Mouse (Mus musculus) limb, embryonic 15.5 days (tissue): Measurements from ENCODE around the gene Slc25a23. TPM values are rescaled to one million over a fixed set of nuclear protein-coding genes. Genes with fewer than 3 reads are reported as not detected.

ENCODE experiments used
- ATAC-seq: fragments of 200-750 bp; cut with Nextera tagmentation; 2 replicates; pipeline ENCODE4 v1.8.0; 2017; ENCODE audit warnings: low read depth, moderate TSS enrichment; ENCODE audit not compliant: insufficient number of reproducible peaks, low FRiP score, low TSS enrichment
- H3K27ac ChIP-seq: fragments of 300-500 bp; sonication (generic); 2 replicates; pipeline ENCODE4 v1.5.1; 2015; ENCODE audit warnings: moderate library complexity, mild to moderate bottlenecking, inconsistent platforms
- H3K27me3 ChIP-seq: fragments of 300-500 bp; sonication (generic); 2 replicates; pipeline ENCODE4 v1.6.1; 2015; ENCODE audit warnings: inconsistent platforms
- H3K36me3 ChIP-seq: fragments of 300-500 bp; sonication (generic); 2 replicates; pipeline ENCODE4 v1.6.1; 2015; ENCODE audit warnings: inconsistent platforms
- H3K4me1 ChIP-seq: fragments of 300-500 bp; sonication (generic); 2 replicates; pipeline ENCODE4 v1.6.1; 2015; ENCODE audit warnings: inconsistent platforms
- H3K4me2 ChIP-seq: fragments of 300-500 bp; sonication (generic); 2 replicates; pipeline ENCODE4 v1.6.1; 2015; ENCODE audit warnings: mild to moderate bottlenecking, inconsistent platforms
- H3K4me3 ChIP-seq: fragments of 300-500 bp; sonication (generic); 2 replicates; pipeline ENCODE4 v1.5.1; 2015; ENCODE audit warnings: mild to moderate bottlenecking, inconsistent platforms
- H3K9ac ChIP-seq: fragments of 300-500 bp; sonication (generic); 2 replicates; pipeline ENCODE4 v1.6.1; 2015; ENCODE audit warnings: inconsistent platforms
- H3K9me3 ChIP-seq: fragments of 300-500 bp; sonication (generic); 2 replicates; pipeline ENCODE4 v1.6.1; 2016; ENCODE audit warnings: inconsistent platforms
- WGBS: fragments of 180-500 bp; shearing (Covaris S2); methylation state at CpG from one replicate; pipeline ENCODE4 v1.1.7; 2015; 5-methylcytosine and 5-hydroxymethylcytosine counted together
- polyA plus RNA-seq: library from polyadenylated mRNA; unstranded; fragments of >200 nt; fragmentation: Nextera tagmentation; extraction: Ambion mirVana; gene quantifications from 2 replicates; pipeline ENCODE4 v1.2.1, GENCODE M21; 2015

Slc25a23 gene
- polyA plus RNA-seq, 1 experiment from 2014 or later: 5.7 TPM

DNA sequence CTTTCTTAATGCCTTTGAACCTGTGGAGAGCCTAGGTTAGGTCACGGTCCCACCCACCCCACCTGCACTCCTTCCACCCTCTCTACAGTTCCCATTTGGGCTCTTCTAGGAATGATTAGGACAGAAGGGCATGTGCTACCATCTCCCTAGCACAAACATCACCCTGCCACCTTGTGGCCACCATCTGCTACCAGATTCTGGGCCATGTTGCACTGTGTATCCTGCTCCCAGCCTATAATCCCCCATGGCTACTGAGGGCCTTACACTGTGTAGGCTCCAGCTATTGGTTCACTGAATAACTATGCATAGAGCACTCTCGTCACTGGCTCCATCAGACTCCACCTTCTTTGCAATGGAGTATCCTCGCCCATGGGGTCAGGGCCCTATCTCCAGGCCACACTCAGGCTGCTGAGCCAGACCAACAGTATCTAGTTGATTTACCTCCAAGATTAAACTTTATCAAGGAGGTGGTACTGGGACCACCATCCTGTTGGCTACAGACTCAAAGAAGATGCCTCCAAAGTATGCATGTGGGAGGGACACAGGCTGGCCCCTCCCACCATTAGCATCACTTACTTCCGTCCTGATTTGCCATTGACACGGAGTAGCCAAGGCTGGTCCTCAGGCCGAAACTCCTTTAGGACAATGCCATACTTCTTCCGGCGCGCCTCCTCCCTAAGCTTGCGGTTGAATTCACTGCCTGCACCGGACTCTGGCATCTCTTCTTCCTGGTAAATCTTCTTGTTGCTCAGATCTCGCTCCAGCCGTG is 52.3 kb downstream of the Slc25a23 start:
- ATAC-seq: no peak
- Histone ChIP-seq H3K27ac (no peak overlapping the region; the same call in 1 of the 2 replicates), H3K9ac (no peak overlapping the region), H3K4me3 (no peak overlapping the region), H3K36me3 (peaks cover 66% of the 10 kb centered on the region), H3K9me3 (no peaks in the 10 kb centered on the region), H3K27me3 (no peaks in the 10 kb centered on the region), H3K4me1 (peaks cover 15% of the 10 kb centered on the region), H3K4me2 (no peak overlapping the region)
- 96% methylated on average over 13 of the region's 13 CpGs for WGBS

DNA sequence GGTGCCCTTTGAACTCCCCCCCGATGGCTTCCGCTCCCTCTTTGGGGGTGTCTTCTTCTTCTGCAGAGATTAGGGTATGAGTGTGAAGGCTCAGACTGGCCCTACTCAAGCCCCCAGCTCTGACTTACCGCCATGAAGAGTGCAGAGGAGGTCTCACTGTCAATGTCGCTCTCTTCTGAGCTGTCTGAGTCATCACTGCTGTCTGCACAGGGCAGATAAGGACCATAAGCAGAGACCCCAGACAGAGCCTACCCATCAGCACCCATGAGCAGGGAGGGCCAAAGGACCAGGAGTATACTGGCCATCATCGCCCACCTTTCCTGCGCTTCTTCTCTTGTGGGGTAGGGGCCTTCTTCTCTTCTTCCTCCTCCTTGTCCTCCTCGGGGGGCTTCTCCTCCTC is 55.7 kb downstream of the Slc25a23 start:
- Histone ChIP-seq H3K36me3 (peaks cover 79% of the 10 kb centered on the region), H3K4me3 (no peak overlapping the region), H3K4me2 (no peak overlapping the region), H3K27me3 (no peaks in the 10 kb centered on the region), H3K9ac (no peak overlapping the region), H3K4me1 (no peaks in the 10 kb centered on the region), H3K27ac (no peak overlapping the region), H3K9me3 (no peaks in the 10 kb centered on the region)
- WGBS: 90% methylated on average over 7 of the region's 7 CpGs
- no peak for ATAC-seq

DNA sequence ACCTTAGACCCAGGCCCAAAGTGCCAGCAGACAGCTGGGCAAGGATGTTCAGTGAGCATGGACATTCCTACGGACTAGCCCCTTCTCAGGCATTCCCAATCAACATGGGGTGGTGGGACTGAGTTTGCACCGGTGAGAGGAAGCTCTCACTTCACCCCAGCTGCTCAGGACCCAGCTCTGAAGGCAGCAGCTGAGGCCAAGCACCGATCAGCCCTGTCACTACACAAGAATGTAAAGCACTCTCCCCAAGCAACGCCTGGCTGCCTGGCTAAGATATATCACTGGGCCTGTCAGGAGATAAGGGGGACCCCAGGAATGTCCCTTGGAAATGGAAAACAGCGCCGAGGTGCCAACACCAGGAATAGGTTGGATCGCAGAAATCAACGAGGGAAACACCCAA is 58.4 kb downstream of the Slc25a23 start:
- Histone ChIP-seq H3K4me3 (no peak overlapping the region), H3K9ac (no peak overlapping the region), H3K27ac (peak overlapping the region; percentile 27; the same call in 1 of the 2 replicates), H3K27me3 (no peaks in the 10 kb centered on the region), H3K36me3 (peaks cover 67% of the 10 kb centered on the region), H3K4me1 (peaks cover 10% of the 10 kb centered on the region), H3K9me3 (no peaks in the 10 kb centered on the region), H3K4me2 (no peak overlapping the region)
- no peak for ATAC-seq
- WGBS: 59% methylated on average over 8 of the region's 8 CpGs

DNA sequence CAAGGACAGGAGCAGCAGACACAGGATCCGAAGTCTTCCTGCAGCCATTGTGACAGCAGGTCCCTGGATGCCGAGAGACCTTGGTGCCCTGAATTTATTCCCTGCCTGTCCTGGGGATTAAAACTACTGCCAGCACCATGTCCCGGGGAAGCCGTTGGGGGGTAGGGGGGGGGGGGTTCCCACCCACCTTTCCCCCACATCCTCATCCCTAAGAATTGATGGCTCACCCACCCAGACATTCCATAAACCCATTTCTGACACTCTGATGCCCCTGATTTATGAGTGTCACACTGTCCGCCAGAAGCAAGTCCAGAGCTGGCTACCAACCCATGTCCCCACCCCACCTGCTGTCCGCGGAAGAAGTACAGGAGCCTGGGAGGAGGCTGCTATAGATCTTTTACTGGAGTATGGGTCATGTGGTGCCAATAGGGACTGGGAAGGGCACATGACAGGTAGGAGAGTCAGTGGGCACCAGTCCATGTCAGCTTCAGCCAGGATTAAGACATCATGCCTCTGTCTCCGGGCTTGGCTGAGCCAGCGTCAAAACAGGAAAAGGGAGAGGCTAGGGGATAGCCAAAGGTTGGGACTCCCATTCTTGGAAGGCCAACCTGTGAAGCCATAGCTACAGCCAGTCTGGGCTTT is 59.6 kb downstream of the Slc25a23 start, which contains the start of gene Pspn:
Gene Pspn (minus strand): TSS at position 51 of the 642 bp plus-strand sequence.
- no peak within 1 kb of the TSS for H3K4me3 ChIP-seq
- ATAC-seq: no peak
- H3K27me3 ChIP-seq: no peaks in the 10 kb centered on the region
- peaks cover 10% of the 10 kb centered on the region for H3K4me1 ChIP-seq
- peaks cover 67% of the 10 kb centered on the region for H3K36me3 ChIP-seq
- no peaks in the 10 kb centered on the region for H3K9me3 ChIP-seq
- H3K27ac ChIP-seq: no peak within 1 kb of the TSS
- no peak within 1 kb of the TSS for H3K4me2 ChIP-seq
- 80% methylated on average over 9 of the region's 9 CpGs for WGBS
- no peak within 1 kb of the TSS for H3K9ac ChIP-seq

DNA sequence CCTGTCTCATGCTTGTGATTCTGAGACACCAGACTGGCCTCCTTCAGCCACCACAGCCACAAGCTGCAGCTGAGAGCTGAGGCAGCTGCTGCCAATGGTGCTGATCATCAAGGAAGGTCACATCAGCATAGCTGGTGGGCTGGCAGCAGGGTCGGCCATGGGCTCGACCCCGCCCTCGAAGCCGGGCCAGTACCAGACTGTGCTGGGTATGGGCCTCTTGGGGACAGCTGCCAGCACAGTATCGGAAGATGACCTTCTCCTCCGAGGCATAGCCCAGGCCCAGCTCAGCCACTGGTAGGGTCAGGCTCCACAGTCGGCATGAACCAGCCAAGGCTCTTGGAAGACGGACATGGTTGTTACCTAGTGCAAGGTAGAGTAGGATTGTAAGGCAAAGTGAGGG is 60.2 kb downstream of the Slc25a23 start:
- no peak overlapping the region for H3K4me3 ChIP-seq
- no peaks in the 10 kb centered on the region for H3K9me3 ChIP-seq
- H3K27me3 ChIP-seq: no peaks in the 10 kb centered on the region
- peaks cover 67% of the 10 kb centered on the region for H3K36me3 ChIP-seq
- ATAC-seq: no peak
- peaks cover 10% of the 10 kb centered on the region for H3K4me1 ChIP-seq
- no peak overlapping the region for H3K9ac ChIP-seq
- 88% methylated on average over 9 of the region's 9 CpGs for WGBS
- no peak overlapping the region for H3K27ac ChIP-seq
- H3K4me2 ChIP-seq: no peak overlapping the region

DNA sequence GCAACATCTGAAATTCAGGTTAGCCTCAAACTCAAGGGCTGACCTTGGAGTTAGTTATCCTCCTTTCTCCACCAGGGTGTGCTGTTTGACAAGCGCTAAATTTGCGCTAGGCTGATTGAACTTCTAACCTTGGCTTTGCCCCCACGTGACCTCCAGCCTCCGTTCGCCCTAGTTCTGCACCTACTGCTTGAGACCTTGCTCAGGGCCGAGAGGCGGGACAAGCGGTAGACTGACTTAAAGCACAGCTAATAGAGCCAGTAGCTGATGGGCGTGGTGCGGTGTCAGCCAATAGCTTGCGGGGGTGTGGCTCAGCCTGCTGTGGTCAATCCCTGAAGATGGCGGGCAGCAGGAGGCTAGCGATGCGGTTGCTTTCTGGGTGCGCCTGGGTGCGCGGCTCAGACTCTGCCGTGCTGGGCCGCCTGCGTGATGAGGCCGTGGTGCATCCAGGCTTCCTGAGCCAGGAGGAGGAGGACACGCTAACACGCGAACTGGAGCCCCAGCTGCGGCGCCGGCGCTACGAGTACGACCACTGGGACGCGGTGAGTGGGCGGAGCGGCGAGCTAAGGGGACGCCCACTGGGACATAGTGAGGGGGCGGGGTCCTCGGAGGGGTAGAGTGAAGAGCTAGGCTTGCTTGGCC is 62.5 kb downstream of the Slc25a23 start, which contains the start of gene Alkbh7:
Gene Alkbh7 (plus strand): TSS at position 311 of the 639 bp plus-strand sequence.
- H3K4me1 ChIP-seq: peaks cover 10% of the 10 kb centered on the region
- ATAC-seq: peak; percentile 98
- peak within 1 kb of the TSS; percentile 70 for H3K4me2 ChIP-seq
- no peaks in the 10 kb centered on the region for H3K27me3 ChIP-seq
- H3K4me3 ChIP-seq: peak within 1 kb of the TSS; percentile 91
- peak within 1 kb of the TSS; percentile 74 for H3K27ac ChIP-seq
- H3K9ac ChIP-seq: peak within 1 kb of the TSS; percentile 65
- WGBS: under 1% methylated on average over 38 of the region's 38 CpGs
- H3K36me3 ChIP-seq: peaks cover 68% of the 10 kb centered on the region
- H3K9me3 ChIP-seq: no peaks in the 10 kb centered on the region

DNA sequence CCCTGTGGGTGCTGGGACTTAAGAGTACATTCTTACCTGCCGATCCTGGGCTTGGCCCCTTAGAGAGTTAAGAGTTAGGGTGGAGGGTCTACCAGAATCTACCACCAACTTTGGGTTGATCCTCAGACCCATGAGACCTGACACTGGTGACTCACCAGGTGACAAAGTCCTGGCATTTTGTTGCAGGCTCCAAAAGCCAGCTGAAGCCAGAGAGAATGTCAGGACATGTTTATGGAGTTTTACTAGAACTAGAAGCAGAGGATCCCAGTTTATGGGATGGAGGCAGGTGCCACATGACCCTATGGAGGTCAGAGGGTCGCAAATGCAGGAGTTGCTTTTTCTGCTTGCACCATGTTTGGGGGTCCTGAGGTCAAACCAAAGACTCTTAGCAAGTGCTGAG is 63.2 kb downstream of the Slc25a23 start:
- no peak overlapping the region for H3K27ac ChIP-seq
- no peak overlapping the region for H3K4me2 ChIP-seq
- H3K4me1 ChIP-seq: peaks cover 13% of the 10 kb centered on the region
- 58% methylated on average over 2 of the region's 2 CpGs for WGBS
- H3K36me3 ChIP-seq: peaks cover 69% of the 10 kb centered on the region
- no peak for ATAC-seq
- H3K9ac ChIP-seq: no peak overlapping the region
- H3K9me3 ChIP-seq: no peaks in the 10 kb centered on the region
- peak overlapping the region; percentile 91 for H3K4me3 ChIP-seq
- H3K27me3 ChIP-seq: no peaks in the 10 kb centered on the region

DNA sequence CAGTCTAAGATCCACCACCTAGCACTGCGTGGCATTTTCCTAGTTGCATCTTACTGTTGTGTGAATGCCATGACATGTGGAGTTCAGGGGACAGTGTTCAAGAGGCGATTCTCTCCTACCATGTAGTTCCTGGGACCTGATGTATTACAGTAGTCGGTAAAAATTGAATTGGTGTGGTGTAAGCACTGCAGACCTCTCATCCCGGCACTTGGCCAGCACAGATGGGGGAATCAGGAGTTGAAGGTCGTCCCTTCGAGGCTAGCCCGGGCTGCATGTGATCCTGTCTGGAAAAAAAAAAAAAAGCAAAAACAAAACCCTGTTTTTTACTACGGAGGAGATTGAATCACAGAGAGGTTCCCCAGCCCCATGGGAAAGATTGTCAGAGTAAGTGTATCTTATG is 64.6 kb downstream of the Slc25a23 start:
- Histone ChIP-seq H3K9me3 (no peaks in the 10 kb centered on the region), H3K36me3 (peaks cover 68% of the 10 kb centered on the region), H3K27me3 (no peaks in the 10 kb centered on the region), H3K9ac (no peak overlapping the region), H3K27ac (no peak overlapping the region), H3K4me2 (no peak overlapping the region), H3K4me3 (no peak overlapping the region), H3K4me1 (peaks cover 20% of the 10 kb centered on the region)
- no peak for ATAC-seq
- 91% methylated on average over 8 of the region's 8 CpGs for WGBS

Other genes with a start within 250 kb of the Slc25a23 start
- gene Rfx2, start 228.8 kb downstream of the Slc25a23 start, polyA plus RNA-seq: 6.0 and 6.1 TPM in 2 replicates
- 0.06 TPM in 1 of 2 replicates, not detected in the other for gene Acsbg2, start 185.4 kb downstream of the Slc25a23 start, polyA plus RNA-seq
- 0.16 and 0.24 TPM in 2 replicates for gene 1700061G19Rik, start 184.4 kb downstream of the Slc25a23 start, polyA plus RNA-seq
- 43.6 and 50.5 TPM in 2 replicates for gene Mllt1, start 124.4 kb downstream of the Slc25a23 start, polyA plus RNA-seq
- gene Acer1, start 77.7 kb downstream of the Slc25a23 start, polyA plus RNA-seq: 20.5 and 24.0 TPM in 2 replicates
- gene Clpp, start 69.6 kb downstream of the Slc25a23 start, polyA plus RNA-seq: 136 and 142 TPM in 2 replicates
- gene Alkbh7, start 62.5 kb downstream of the Slc25a23 start, polyA plus RNA-seq: 36.3 and 39.0 TPM in 2 replicates
- gene Pspn, start 59.8 kb downstream of the Slc25a23 start, polyA plus RNA-seq: 0.42 TPM in 1 of 2 replicates, not detected in the other
- gene Gtf2f1, start 48.6 kb downstream of the Slc25a23 start, polyA plus RNA-seq: 62.0 and 75.6 TPM in 2 replicates
- gene Gm17949, start 48.4 kb downstream of the Slc25a23 start, polyA plus RNA-seq: 0.37 and 0.40 TPM in 2 replicates
- gene Khsrp, start 28.3 kb downstream of the Slc25a23 start, polyA plus RNA-seq: 24.2 and 35.9 TPM in 2 replicates
- not detected in 2 replicates for gene Slc25a41, start 18.2 kb downstream of the Slc25a23 start, polyA plus RNA-seq
- 9.7 and 11.4 TPM in 2 replicates for gene Crb3, start 758 bp downstream of the Slc25a23 start, polyA plus RNA-seq
- 1.6 and 2.2 TPM in 2 replicates for gene Dennd1c, start 18.7 kb upstream of the Slc25a23 start, polyA plus RNA-seq
- gene Tubb4a, start 27.9 kb upstream of the Slc25a23 start, polyA plus RNA-seq: 8.4 and 10.0 TPM in 2 replicates
- 7.6 and 8.7 TPM in 2 replicates for gene Tnfsf9, start 45.5 kb upstream of the Slc25a23 start, polyA plus RNA-seq
- gene Cd70, start 89.9 kb upstream of the Slc25a23 start, polyA plus RNA-seq: not detected in 2 replicates
- 0.08 and 0.15 TPM in 2 replicates for gene Tnfsf14, start 134.3 kb upstream of the Slc25a23 start, polyA plus RNA-seq
- gene C3, start 168.3 kb upstream of the Slc25a23 start, polyA plus RNA-seq: 1.5 and 1.8 TPM in 2 replicates
- gene Gpr108, start 188.6 kb upstream of the Slc25a23 start, polyA plus RNA-seq: 43.6 and 45.5 TPM in 2 replicates
- gene Trip10, start 189.6 kb upstream of the Slc25a23 start, polyA plus RNA-seq: 40.6 and 44.5 TPM in 2 replicates
- gene Vav1, start 219.2 kb upstream of the Slc25a23 start, polyA plus RNA-seq: 4.1 and 4.4 TPM in 2 replicates